Mouse (Mus musculus) G1E (cell line): ENCODE data around the gene Xrcc2.

Experiments
- CTCF ChIP-seq: IDR thresholded peaks from 2 replicates; pipeline ENCODE4 v1.5.1; 2012; ENCODE audit warnings: low read depth, low read length, inconsistent platforms, mixed read lengths
- GATA2 ChIP-seq: IDR thresholded peaks from 2 replicates; pipeline ENCODE4 v1.6.1; 2012; ENCODE audit warnings: low read depth, low read length, inconsistent platforms, borderline replicate concordance

GRCm38 (mm10) chr5:25644509-25644908 is 61.1 kb downstream of the Xrcc2 start:
- TF ChIP-seq GATA2 (no peak), CTCF (no peak)
